Mouse (Mus musculus): ENCODE measurements at regions not wholly inside any gene's neighbourhood (a gene's known extent, or its start where the extent isn't known, plus 50 kb on each side); places are given as distances from the start of the nearest gene placed in this dataset.

DNA sequence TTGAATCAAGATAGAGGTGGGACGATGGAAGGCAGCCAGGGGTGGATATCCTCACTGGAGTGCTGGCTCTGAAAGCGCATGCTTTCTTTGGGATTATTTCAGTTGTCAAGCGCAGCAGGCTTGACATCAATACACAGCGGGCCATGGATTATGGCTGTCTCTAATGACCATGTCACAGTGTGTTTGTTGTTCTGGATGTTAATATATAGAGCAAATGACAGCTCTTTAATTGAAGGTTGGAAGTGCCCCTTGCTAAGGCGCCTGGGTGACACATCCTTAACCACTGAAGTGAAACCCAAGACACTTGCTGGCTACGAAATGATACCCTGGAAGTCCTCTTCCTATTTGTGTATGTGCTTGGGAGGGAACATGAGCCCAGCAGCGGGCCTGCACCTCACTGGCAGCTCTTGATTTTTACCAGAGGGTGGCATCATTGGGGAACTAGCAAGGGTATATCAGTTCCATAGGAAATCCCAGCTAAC lies 200.5 kb upstream of the Rasgrp1 start:
- TF ChIP-seq CTCF (IDR thresholded peaks at IDR 0.05; ENCODE audit: extremely low read depth, insufficient read length, insufficient replicate concordance, low read depth, low read length): no peak
- TF ChIP-seq POLR2A (IDR thresholded peaks at IDR 0.05; ENCODE audit: low read depth, low read length): no peak

All from small intestine, adult 2 months (tissue).